Mouse (Mus musculus): ENCODE data around the gene Birc7. TPM values are rescaled to one million over a fixed set of nuclear protein-coding genes. Genes with fewer than 3 reads are reported as not detected.
A peak's percentile ranks its signal among the peaks of the same experiment; 100 is the strongest.

Birc7 gene
- polyA plus RNA-seq, 2 experiments from 2014 or later: not detected

GRCm38 (mm10) chr2:180905556-180906221, 23.1 kb upstream of the Birc7 start:
- no peak for ATAC-seq

GRCm38 (mm10) chr2:180910928-180911327, 17.9 kb upstream of the Birc7 start:
- ATAC-seq: no peak

GRCm38 (mm10) chr2:180915886-180916433, 12.9 kb upstream of the Birc7 start:
- ATAC-seq: no peak

GRCm38 (mm10) chr2:180919913-180920809, 8.7 kb upstream of the Birc7 start:
- peak; percentile 13 for ATAC-seq

- peak; percentile 92 for ATAC-seq
These were observed 7.9 kb upstream of the Birc7 start, which contains the start of gene Ythdf1 for GRCm38 (mm10) chr2:180920810-180921400. TSS of gene Ythdf1 (minus strand) at chr2:180920949.

- no peak for ATAC-seq
These were observed 6.1 kb upstream of the Birc7 start for GRCm38 (mm10) chr2:180922739-180923138.

- ATAC-seq: no peak
These were observed 3.6 kb upstream of the Birc7 start for GRCm38 (mm10) chr2:180925176-180925575.

GRCm38 (mm10) chr2:180932418-180932817, 3.6 kb downstream of the Birc7 start:
- ATAC-seq: no peak

GRCm38 (mm10) chr2:180940187-180940586, 11.4 kb downstream of the Birc7 start:
- no peak for ATAC-seq

GRCm38 (mm10) chr2:180941869-180942268, 13.0 kb downstream of the Birc7 start:
- ATAC-seq: no peak

- no peak for ATAC-seq
These were observed 21.1 kb downstream of the Birc7 start for GRCm38 (mm10) chr2:180949947-180950346.

GRCm38 (mm10) chr2:180952731-180953171, 23.9 kb downstream of the Birc7 start:
- no peak for ATAC-seq

GRCm38 (mm10) chr2:180953638-180954037, 24.8 kb downstream of the Birc7 start:
- ATAC-seq: no peak

- ATAC-seq: no peak
These were observed 25.5 kb downstream of the Birc7 start, which contains the start of gene Nkain4 for GRCm38 (mm10) chr2:180954061-180955047. TSS of gene Nkain4 (minus strand) at chr2:180954699.

GRCm38 (mm10) chr2:180959605-180960004, 30.8 kb downstream of the Birc7 start:
- no peak for ATAC-seq

GRCm38 (mm10) chr2:180960187-180960586, 31.4 kb downstream of the Birc7 start:
- no peak for ATAC-seq

GRCm38 (mm10) chr2:180962616-180963308, 33.9 kb downstream of the Birc7 start:
- no peak for ATAC-seq

- ATAC-seq: no peak
These were observed 35.1 kb downstream of the Birc7 start for GRCm38 (mm10) chr2:180963956-180964355.

- ATAC-seq: peak; percentile 58
These were observed 37.5 kb downstream of the Birc7 start for GRCm38 (mm10) chr2:180966092-180966882.

Measured in activated CD4-positive, CD25-positive, alpha-beta regulatory T cell, adult 4 months (primary cell).